Mouse (Mus musculus): ENCODE results near the gene Tmem160. TPM values are rescaled to one million over a fixed set of nuclear protein-coding genes. Genes with fewer than 3 reads are reported as not detected.

Gene Tmem160
- polyA plus RNA-seq, 1 experiment = 131 TPM

GRCm38 (mm10) chr7:16461705-16462104 lies 9.1 kb downstream of the Tmem160 start:
- H3ac ChIP-seq (ENCODE audit: control insufficient read depth, insufficient read length) = no peak overlapping the region
- peaks cover 7% of the 10 kb centered on the region for H3K27me3 ChIP-seq (ENCODE audit: control insufficient read depth, insufficient read depth, insufficient read length)
- no peaks in the 10 kb centered on the region for H3K36me3 ChIP-seq (ENCODE audit: control insufficient read depth, insufficient read depth)
- H3K4me2 ChIP-seq (ENCODE audit: low read depth) = no peak overlapping the region
- no peaks in the 10 kb centered on the region for H3K79me2 ChIP-seq (ENCODE audit: control insufficient read depth, insufficient read depth)
- TF ChIP-seq MYOG (IDR thresholded peaks at IDR 0.05; ENCODE audit: control insufficient read depth in 1 of 3, insufficient read depth in 1 of 3, insufficient read length in 2 of 3, low read depth in 2 of 3) (no peak), POLR2AphosphoS2 (IDR thresholded peaks at IDR 0.05; ENCODE audit: insufficient read length, low read depth) (no peak), CEBPB (IDR thresholded peaks at IDR 0.05; ENCODE audit: insufficient read depth, poor library complexity, severe bottlenecking) (no peak), E2F4 (IDR thresholded peaks at IDR 0.05; ENCODE audit: insufficient read depth) (no peak)
- no peak overlapping the region for H3K4me3 ChIP-seq

- TF ChIP-seq USF1 (IDR thresholded peaks at IDR 0.05; ENCODE audit: low read depth) (no peak), MYOG (IDR thresholded peaks at IDR 0.05; ENCODE audit: control insufficient read depth in 1 of 3, insufficient read depth in 1 of 3, insufficient read length in 2 of 3, low read depth in 2 of 3) (no peak), REST (IDR thresholded peaks at IDR 0.05; ENCODE audit: insufficient read depth, insufficient read length) (no peak), CEBPB (IDR thresholded peaks at IDR 0.05; ENCODE audit: insufficient read depth, poor library complexity, severe bottlenecking) (no peak), POLR2A (IDR thresholded peaks at IDR 0.05; ENCODE audit: insufficient read length, low read depth) (no peak), MYOD1 (IDR thresholded peaks at IDR 0.05; ENCODE audit: control insufficient read depth in 1 of 3, insufficient read length in 2 of 3, low read depth in 2 of 3) (no peak), TCF12 (IDR thresholded peaks at IDR 0.05; ENCODE audit: insufficient read depth, poor library complexity, severe bottlenecking) (no peak), POLR2AphosphoS2 (IDR thresholded peaks at IDR 0.05; ENCODE audit: insufficient read length, low read depth) (no peak), SRF (IDR thresholded peaks at IDR 0.05; ENCODE audit: control insufficient read depth, insufficient read length, low read depth) (no peak), MAX (IDR thresholded peaks at IDR 0.05; ENCODE audit: low read depth) (no peak), E2F4 (IDR thresholded peaks at IDR 0.05; ENCODE audit: insufficient read depth) (no peak)
- no peaks in the 10 kb centered on the region for H3K79me2 ChIP-seq (ENCODE audit: control insufficient read depth, insufficient read depth)
- H3K4me3 ChIP-seq = no peak overlapping the region
- peaks cover 10% of the 10 kb centered on the region for H3K27me3 ChIP-seq (ENCODE audit: control insufficient read depth, insufficient read depth, insufficient read length)
- H3ac ChIP-seq (ENCODE audit: control insufficient read depth, insufficient read length) = no peak overlapping the region
- no peaks in the 10 kb centered on the region for H3K36me3 ChIP-seq (ENCODE audit: control insufficient read depth, insufficient read depth)
- H3K4me2 ChIP-seq (ENCODE audit: low read depth) = no peak overlapping the region
Measured at GRCm38 (mm10) chr7:16463214-16463613, 10.6 kb downstream of the Tmem160 start.

- Histone ChIP-seq H3K27me3 (ENCODE audit: control insufficient read depth, insufficient read depth, insufficient read length) (peaks cover 18% of the 10 kb centered on the region), H3K4me2 (ENCODE audit: low read depth) (no peak overlapping the region), H3K36me3 (ENCODE audit: control insufficient read depth, insufficient read depth) (no peaks in the 10 kb centered on the region), H3ac (ENCODE audit: control insufficient read depth, insufficient read length) (no peak overlapping the region), H3K4me3 (no peak overlapping the region), H3K79me2 (ENCODE audit: control insufficient read depth, insufficient read depth) (no peaks in the 10 kb centered on the region)
- no peak for TF ChIP-seq POLR2AphosphoS2 (IDR thresholded peaks at IDR 0.05; ENCODE audit: insufficient read length, low read depth)
- TF ChIP-seq USF1 (IDR thresholded peaks at IDR 0.05; ENCODE audit: low read depth) = no peak
Measured at GRCm38 (mm10) chr7:16465160-16465559, 12.6 kb downstream of the Tmem160 start.

- no peaks in the 10 kb centered on the region for H3K36me3 ChIP-seq (ENCODE audit: control insufficient read depth, insufficient read depth)
- H3ac ChIP-seq (ENCODE audit: control insufficient read depth, insufficient read length) = no peak overlapping the region
- TF ChIP-seq USF1 (IDR thresholded peaks at IDR 0.05; ENCODE audit: low read depth) = no peak
- TF ChIP-seq MYOD1 (IDR thresholded peaks at IDR 0.05; ENCODE audit: control insufficient read depth in 1 of 3, insufficient read length in 2 of 3, low read depth in 2 of 3) = no peak
- no peak for TF ChIP-seq E2F4 (IDR thresholded peaks at IDR 0.05; ENCODE audit: insufficient read depth)
- TF ChIP-seq MAX (IDR thresholded peaks at IDR 0.05; ENCODE audit: low read depth) = no peak
- TF ChIP-seq MYOG (IDR thresholded peaks at IDR 0.05; ENCODE audit: control insufficient read depth in 1 of 3, insufficient read depth in 1 of 3, insufficient read length in 2 of 3, low read depth in 2 of 3) = no peak
- TF ChIP-seq REST (IDR thresholded peaks at IDR 0.05; ENCODE audit: insufficient read depth, insufficient read length) = no peak
- TF ChIP-seq POLR2A (IDR thresholded peaks at IDR 0.05; ENCODE audit: insufficient read length, low read depth) = no peak
- no peak for TF ChIP-seq POLR2AphosphoS2 (IDR thresholded peaks at IDR 0.05; ENCODE audit: insufficient read length, low read depth)
- no peak for TF ChIP-seq TCF12 (IDR thresholded peaks at IDR 0.05; ENCODE audit: insufficient read depth, poor library complexity, severe bottlenecking)
- no peak for TF ChIP-seq SRF (IDR thresholded peaks at IDR 0.05; ENCODE audit: control insufficient read depth, insufficient read length, low read depth)
- TF ChIP-seq TCF3 (IDR thresholded peaks at IDR 0.05; ENCODE audit: insufficient read length, low read depth) = no peak
- no peak for TF ChIP-seq CEBPB (IDR thresholded peaks at IDR 0.05; ENCODE audit: insufficient read depth, poor library complexity, severe bottlenecking)
- H3K27me3 ChIP-seq (ENCODE audit: control insufficient read depth, insufficient read depth, insufficient read length) = peaks cover 18% of the 10 kb centered on the region
- no peaks in the 10 kb centered on the region for H3K79me2 ChIP-seq (ENCODE audit: control insufficient read depth, insufficient read depth)
- no peak overlapping the region for H3K4me3 ChIP-seq
- H3K4me2 ChIP-seq (ENCODE audit: low read depth) = no peak overlapping the region
Measured at GRCm38 (mm10) chr7:16465568-16465967, 13.0 kb downstream of the Tmem160 start.

GRCm38 (mm10) chr7:16466565-16466964 lies 14.0 kb downstream of the Tmem160 start:
- TF ChIP-seq REST (IDR thresholded peaks at IDR 0.05; ENCODE audit: insufficient read depth, insufficient read length) = no peak
- TF ChIP-seq E2F4 (IDR thresholded peaks at IDR 0.05; ENCODE audit: insufficient read depth) = no peak
- no peak for TF ChIP-seq MYOD1 (IDR thresholded peaks at IDR 0.05; ENCODE audit: control insufficient read depth in 1 of 3, insufficient read length in 2 of 3, low read depth in 2 of 3)
- TF ChIP-seq POLR2A (IDR thresholded peaks at IDR 0.05; ENCODE audit: insufficient read length, low read depth) = no peak
- H3K79me2 ChIP-seq (ENCODE audit: control insufficient read depth, insufficient read depth) = no peaks in the 10 kb centered on the region
- no peak overlapping the region for H3K4me2 ChIP-seq (ENCODE audit: low read depth)
- no peak overlapping the region for H3K4me3 ChIP-seq
- H3K27me3 ChIP-seq (ENCODE audit: control insufficient read depth, insufficient read depth, insufficient read length) = peaks cover 18% of the 10 kb centered on the region
- no peak overlapping the region for H3ac ChIP-seq (ENCODE audit: control insufficient read depth, insufficient read length)
- no peaks in the 10 kb centered on the region for H3K36me3 ChIP-seq (ENCODE audit: control insufficient read depth, insufficient read depth)
